Mouse (Mus musculus) inflammation-experienced regulatory T-cells, adult 16 weeks (primary cell): ENCODE results near the gene Olah. TPM values are rescaled to one million over a fixed set of nuclear protein-coding genes. Genes with fewer than 3 reads are reported as not detected.

Experiments
- polyA plus RNA-seq: library from polyadenylated mRNA; unstranded; fragments of 100-300 nt; shearing (Covaris generic); gene quantifications from one replicate; pipeline ENCODE4 v1.2.1, GENCODE M21; 2017

The Olah gene
- not detected for polyA plus RNA-seq

GRCm38 (mm10) chr2:3397110-3397509 is at the start of gene Olah:
Olah (minus strand) TSS chr2:3397210.

DNA sequence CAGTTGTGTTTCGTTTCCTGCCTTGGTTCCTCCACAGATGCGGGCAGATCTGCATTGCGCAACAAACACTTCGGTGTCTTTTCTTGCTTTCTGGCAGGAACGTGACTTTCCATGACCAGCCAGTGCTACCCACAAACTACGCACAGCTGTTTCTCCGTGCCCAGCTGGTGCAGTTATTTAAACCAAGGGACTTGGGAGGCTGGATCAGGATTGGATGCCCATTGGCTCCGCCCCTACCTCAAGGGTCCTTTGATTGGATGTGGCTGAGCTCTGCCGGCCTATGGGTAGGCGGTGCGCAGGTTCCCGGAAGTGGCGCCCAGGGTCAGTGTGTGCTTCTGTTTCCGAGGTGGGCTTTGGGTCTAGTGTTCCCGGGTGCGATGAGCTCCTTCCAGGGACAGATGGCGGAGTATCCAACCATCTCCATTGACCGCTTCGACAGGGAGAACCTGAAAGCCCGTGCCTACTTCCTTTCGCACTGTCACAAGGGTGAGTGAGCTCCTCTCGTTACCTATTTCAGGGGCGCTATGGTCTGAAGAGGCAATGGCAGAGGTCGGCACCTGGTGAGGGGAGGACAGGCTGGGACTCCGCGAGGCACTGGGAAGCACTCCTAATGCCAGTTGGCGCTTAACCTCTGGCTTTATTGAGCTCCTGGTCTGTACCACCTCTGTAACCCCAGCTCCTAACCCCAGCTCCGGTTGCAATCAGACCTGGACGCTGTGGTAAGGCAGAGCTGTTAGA is 27.0 kb upstream of the Olah start, which contains the start of gene Dclre1c:
Dclre1c (plus strand) TSS at position 291 of the 738 bp plus-strand sequence.

DNA sequence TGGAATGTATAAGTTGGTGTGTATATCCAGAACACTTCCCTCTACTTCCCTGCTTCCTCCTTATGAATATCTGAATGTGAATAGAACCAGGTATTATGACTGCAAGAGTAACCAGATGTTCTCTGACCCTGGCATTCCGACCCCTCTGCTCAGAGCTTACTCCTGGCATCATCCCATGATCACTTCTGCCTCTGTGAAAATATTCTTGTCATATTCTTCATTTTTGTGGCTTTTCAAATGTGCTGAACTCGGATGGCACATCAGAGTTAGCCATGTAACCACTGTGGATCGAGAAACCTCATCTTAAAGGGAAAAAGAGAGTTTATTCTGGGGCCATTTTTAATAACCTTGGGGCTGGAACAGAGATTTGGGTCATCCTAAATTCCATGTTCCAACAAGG is 25.5 kb upstream of the Olah start, which contains the start of gene Meig1:
Meig1 (minus strand) TSS at position 101 of the 400 bp plus-strand sequence.

DNA sequence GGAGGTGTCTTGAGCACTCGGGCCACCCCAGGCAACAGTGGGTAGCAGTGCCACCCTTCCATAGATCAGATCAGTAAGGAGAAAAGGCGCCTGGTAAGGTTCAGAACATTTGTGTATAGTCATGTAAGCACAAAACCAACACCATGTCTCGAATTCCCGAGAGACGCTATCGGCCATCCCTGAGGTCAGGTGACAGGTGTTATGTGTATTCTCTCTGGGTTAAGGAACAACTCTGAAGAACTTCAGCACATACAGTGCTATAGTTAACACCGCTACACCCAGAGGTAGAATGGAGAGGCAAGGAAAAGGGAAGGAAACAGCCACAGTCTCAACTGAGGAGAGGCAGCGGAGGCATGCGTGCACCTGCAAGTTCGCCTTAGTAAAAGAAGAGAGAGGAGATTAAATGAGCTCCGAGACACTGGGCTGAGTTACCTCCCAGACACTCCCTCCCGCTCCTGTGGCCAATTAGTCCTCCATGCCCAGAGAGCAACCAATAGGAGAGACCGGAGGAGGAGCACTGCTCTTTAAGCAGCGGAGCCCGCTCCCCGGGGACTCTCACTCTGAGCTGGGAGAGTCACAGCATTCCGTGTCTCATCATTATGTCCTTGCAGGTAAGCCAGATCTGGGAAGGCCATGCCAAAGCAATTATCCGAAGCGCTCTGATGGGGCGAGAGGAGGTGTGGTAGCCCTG is 61.3 kb downstream of the Olah start, which contains the start of gene Acbd7:
Acbd7 (plus strand) TSS at position 558 of the 691 bp plus-strand sequence.

GRCm38 (mm10) chr2:3332484-3333242 is 64.3 kb downstream of the Olah start, which contains the start of gene Rpp38:
Rpp38 (minus strand) TSS chr2:3332643.

Other genes starting within 250 kb of the Olah start
- 13.8 TPM for gene Nmt2, start 113.0 kb downstream of the Olah start, polyA plus RNA-seq
- 24.5 TPM for gene Rpp38, start 64.6 kb downstream of the Olah start, polyA plus RNA-seq
- not detected for gene Acbd7, start 61.0 kb downstream of the Olah start, polyA plus RNA-seq
- gene Meig1, start 25.4 kb upstream of the Olah start, polyA plus RNA-seq = not detected
- gene Dclre1c, start 26.9 kb upstream of the Olah start, polyA plus RNA-seq = 21.2 TPM
- 0.89 TPM for gene Suv39h2, start 77.8 kb upstream of the Olah start, polyA plus RNA-seq
- 7.6 TPM for gene Gm45902, start 115.6 kb upstream of the Olah start, polyA plus RNA-seq
- 125 TPM for gene Hspa14, start 115.6 kb upstream of the Olah start, polyA plus RNA-seq
- 0.26 TPM for gene Cdnf, start 115.8 kb upstream of the Olah start, polyA plus RNA-seq
- gene Fam107b, start 173.3 kb upstream of the Olah start, polyA plus RNA-seq = 476 TPM